Comparison of ENCODE assay signal across 10 mouse cellular contexts in the genomic region with DNA sequence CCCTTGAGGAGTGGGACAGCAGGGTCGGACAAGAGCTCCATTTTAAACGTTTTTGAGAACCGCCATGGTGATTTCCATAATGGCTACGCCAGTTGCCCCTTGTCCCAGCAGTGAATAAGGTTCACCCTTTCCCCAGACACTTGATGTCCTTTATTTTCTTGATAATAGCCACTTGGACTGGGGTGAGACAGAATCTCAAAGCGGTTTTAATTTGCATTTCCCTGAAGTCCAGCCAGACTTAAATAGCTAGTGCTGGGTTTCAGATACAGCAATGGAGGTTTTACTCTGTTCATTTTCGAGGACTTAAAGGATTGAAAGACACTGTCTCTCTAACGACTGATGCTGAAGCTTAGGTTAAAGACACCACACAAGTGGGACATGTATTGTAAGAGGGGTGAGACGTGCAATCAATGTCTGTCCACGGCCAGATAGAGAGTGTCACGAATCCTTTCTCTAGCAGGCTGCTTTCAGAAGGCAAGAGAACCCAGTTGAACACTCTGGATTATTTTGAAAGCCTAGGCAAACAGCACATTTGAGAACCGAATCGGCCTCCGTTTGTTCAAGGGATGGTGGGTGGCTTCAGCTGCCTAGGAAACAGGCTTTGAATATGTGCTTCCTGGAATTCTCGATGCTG.
DNase-seq lines count a peak whose midpoint lies in the region; ATAC-seq lines count a peak whose summit lies in the region.
"Had no signal": no experiment of that assay in that cellular context is flagged by ENCODE, and none has a peak within 500 bp of the region (broad histone marks: within the 10 kb centered on the region; RNA-seq: fewer than 3 reads in every experiment).

No protein-coding gene starts in this region.

- peak; percentile 10 for DNase-seq in embryo, embryonic 9.5 days (ENCODE audit: extremely low spot score)
- peak; percentile 60 to 90 for DNase-seq in left cerebral cortex, postnatal 25 days (ENCODE audit: low spot score in 2 of 2)
- DNase-seq in right cerebral cortex, adult 2 months (ENCODE audit: low spot score in 2 of 2) = peak; percentile 73 to 76
- no peak for DNase-seq in testis, postnatal 10 days (ENCODE audit: low spot score)
- no peak for DNase-seq in liver
- no peak for DNase-seq in thymus, postnatal 25 days
- no peak for DNase-seq in natural killer cell, adult 2 months (ENCODE audit: low spot score in 2 of 2)

- H3K4me2 ChIP-seq in hindbrain, embryonic 12.5 days (replicated peaks) = 0 out of 2 replicates have a peak overlapping the region, but pooled peaks have one; percentile 17
- H3K4me2 ChIP-seq: liver, embryonic 12.5 days had no signal

- H3K4me1 ChIP-seq in hindbrain, embryonic 12.5 days = peaks cover 9% of the 10 kb centered on the region
- H3K4me1 ChIP-seq: liver, embryonic 12.5 days had no signal

- no peaks in the 10 kb centered on the region for H3K27me3 ChIP-seq in hindbrain, embryonic 12.5 days
- H3K27me3 ChIP-seq: liver, embryonic 12.5 days had no signal

- peak overlapping the region; percentile 64; the same call in 1 of the 2 replicates for H3K27ac ChIP-seq in hindbrain, embryonic 12.5 days
- H3K27ac ChIP-seq: liver, embryonic 12.5 days had no signal

- H3K9ac ChIP-seq in hindbrain, embryonic 12.5 days = no peak overlapping the region
- H3K9ac ChIP-seq: liver, embryonic 12.5 days had no signal

- intact Hi-C loops in left cerebral cortex, postnatal 25 days (cut with DNase I) = loop anchor here (2.0 kb wide), 1 partner anchor 118 kb away; a partner anchor contains a TSS

- peak; percentile 79 for ATAC-seq in hindbrain, embryonic 12.5 days (ENCODE audit: low FRiP score)
- ATAC-seq: liver, embryonic 12.5 days had no signal

- no peak overlapping the region for H3K4me3 ChIP-seq in hindbrain, embryonic 12.5 days
- H3K4me3 ChIP-seq: erythroblast, embryonic 14.5 days; liver, embryonic 12.5 days had no signal

- H3K9me3 ChIP-seq in hindbrain, embryonic 12.5 days (replicated peaks) = no peaks in the 10 kb centered on the region
- H3K9me3 ChIP-seq: liver, embryonic 12.5 days had no signal

- H3K36me3 ChIP-seq in hindbrain, embryonic 12.5 days = no peaks in the 10 kb centered on the region
- H3K36me3 ChIP-seq: liver, embryonic 12.5 days had no signal

- WGBS in hindbrain, embryonic 12.5 days = 28% methylated on average over 14 of the region's 14 CpGs

Comparison
In these comparisons a context has a peak if more than half of its experiments do, and no peak if none do; other contexts are left out.
1. DNase-seq: peak in embryo, embryonic 9.5 days (single experiment), left cerebral cortex, postnatal 25 days (2 of 2) and right cerebral cortex, adult 2 months (2 of 2); none in testis, postnatal 10 days (single experiment), liver (single experiment), thymus, postnatal 25 days (single experiment) and natural killer cell, adult 2 months (0 of 2).